Mouse (Mus musculus): ENCODE measurements at regions not wholly inside any gene's neighbourhood (a gene's known extent, or its start where the extent isn't known, plus 50 kb on each side); places are given as distances from the start of the nearest gene placed in this dataset.
A peak's percentile ranks its signal among the peaks of the same experiment; 100 is the strongest.

DNA sequence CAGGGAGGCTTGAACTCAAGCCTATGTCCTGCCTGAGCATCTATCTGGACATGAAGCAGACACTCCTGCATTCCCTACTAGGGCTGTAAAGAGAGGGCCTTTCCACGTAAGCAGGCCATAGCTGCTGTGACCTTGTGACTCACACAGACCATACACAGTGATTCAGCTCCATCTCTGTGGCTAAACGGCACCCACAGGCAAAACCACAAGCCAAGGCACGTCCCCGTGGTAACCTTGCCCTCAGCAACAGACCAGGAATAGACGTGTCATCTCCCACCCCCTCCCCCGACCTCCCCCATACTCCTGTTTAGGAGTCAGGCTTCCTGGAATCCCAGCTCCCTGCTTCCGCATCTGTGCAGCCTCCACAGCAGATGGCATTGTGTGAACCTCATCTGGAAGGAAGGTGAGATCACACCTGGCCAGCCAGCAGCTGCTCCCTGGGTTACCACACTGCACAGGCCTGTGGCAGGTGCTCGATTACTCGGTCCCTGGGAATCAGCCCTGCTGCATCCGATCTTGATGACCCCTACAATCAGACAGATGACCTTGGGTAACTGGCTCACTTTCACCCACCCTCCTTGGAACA lies 79.2 kb upstream of the Hand1 start:
- TF ChIP-seq CTCF (IDR thresholded peaks at IDR 0.05; ENCODE audit: borderline replicate concordance, insufficient read depth, low read length) (no peak), POLR2A (IDR thresholded peaks at IDR 0.05; ENCODE audit: low read depth, low read length) (no peak)

DNA sequence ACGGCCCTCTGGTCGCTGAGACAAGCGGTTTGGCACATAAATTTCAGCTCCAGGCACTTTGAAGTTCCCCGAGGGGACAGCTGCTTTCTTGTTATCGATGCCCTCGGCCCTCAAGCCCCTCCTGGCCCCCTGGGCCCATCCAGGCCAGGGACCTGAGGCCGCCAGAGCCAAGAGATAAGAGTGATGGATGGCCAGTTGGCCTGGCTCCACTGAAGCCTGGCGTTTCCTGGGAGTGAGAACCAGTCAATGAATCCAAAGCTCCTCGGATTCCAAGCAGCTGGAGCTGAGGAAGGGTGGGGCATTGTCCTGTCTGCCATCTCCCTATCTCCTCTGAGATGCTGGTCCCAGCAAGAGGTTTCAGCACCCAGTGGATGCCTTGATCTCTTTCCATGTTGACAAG lies 71.6 kb upstream of the Hand1 start:
- no peak for TF ChIP-seq POLR2A (IDR thresholded peaks at IDR 0.05; ENCODE audit: low read depth, low read length)
- no peak for TF ChIP-seq CTCF (IDR thresholded peaks at IDR 0.05; ENCODE audit: borderline replicate concordance, insufficient read depth, low read length)
- Histone ChIP-seq H3K4me1 (ENCODE audit: control insufficient read depth, insufficient read depth, low read length) (no peaks in the 10 kb centered on the region), H3K4me3 (ENCODE audit: insufficient read depth, low read length) (no peak overlapping the region), H3K27ac (ENCODE audit: insufficient read depth, low read length) (no peak overlapping the region)

More for the DNA sequence above, 79.2 kb upstream of the Hand1 start:
- Histone ChIP-seq H3K4me1 (ENCODE audit: control insufficient read depth, insufficient read depth, low read length) (peaks cover 22% of the 10 kb centered on the region), H3K4me3 (ENCODE audit: insufficient read depth, low read length) (no peak overlapping the region), H3K27ac (ENCODE audit: insufficient read depth, low read length) (peak overlapping the region; percentile 13; the same call in 1 of the 2 replicates)

DNA sequence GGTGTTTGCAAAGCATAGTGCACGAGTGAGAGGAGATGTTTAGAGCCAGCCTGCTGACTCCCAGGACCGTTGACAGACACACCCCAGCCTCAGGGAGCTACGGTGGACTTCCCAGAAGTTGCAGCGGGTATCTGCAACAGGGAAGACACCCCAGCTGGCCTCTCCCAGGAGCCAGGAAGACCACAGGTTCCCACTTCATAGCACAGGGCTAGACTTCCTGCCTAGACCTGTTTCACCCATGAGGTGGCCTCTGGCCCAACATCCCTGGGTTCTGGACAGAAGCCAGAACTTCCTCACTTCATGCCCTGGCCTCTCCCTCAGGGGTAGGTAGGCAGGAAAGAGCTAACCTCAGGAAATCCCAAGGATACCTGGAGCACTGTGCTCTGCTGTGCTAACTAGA lies 66.7 kb upstream of the Hand1 start:
- no peak overlapping the region for H3K27ac ChIP-seq (ENCODE audit: insufficient read depth, low read length)
- H3K4me3 ChIP-seq (ENCODE audit: insufficient read depth, low read length), result no peak overlapping the region
- H3K4me1 ChIP-seq (ENCODE audit: control insufficient read depth, insufficient read depth, low read length), result no peaks in the 10 kb centered on the region
- TF ChIP-seq POLR2A (IDR thresholded peaks at IDR 0.05; ENCODE audit: low read depth, low read length) (no peak), CTCF (IDR thresholded peaks at IDR 0.05; ENCODE audit: borderline replicate concordance, insufficient read depth, low read length) (no peak)

DNA sequence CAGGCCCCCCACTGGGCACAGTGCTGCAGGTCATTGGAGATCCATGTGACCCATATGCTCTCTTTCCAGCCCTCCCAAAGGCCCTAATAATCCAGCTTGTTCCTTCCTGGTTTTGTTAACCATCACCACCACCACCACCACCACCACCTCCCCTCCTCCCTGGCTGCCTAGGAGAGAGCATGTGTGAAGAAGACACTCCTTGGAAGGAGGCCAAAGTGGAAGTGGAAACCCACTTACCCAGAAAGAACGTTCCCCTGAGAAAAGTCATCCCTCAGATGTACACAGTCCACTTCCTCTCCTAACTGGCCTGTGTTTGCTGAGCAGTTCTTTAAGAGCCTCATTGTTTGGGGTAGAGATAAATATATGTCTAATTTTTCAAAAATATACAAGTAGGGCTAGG lies 62.9 kb upstream of the Hand1 start:
- H3K27ac ChIP-seq (ENCODE audit: insufficient read depth, low read length), result no peak overlapping the region
- no peak for TF ChIP-seq CTCF (IDR thresholded peaks at IDR 0.05; ENCODE audit: borderline replicate concordance, insufficient read depth, low read length)
- no peak for TF ChIP-seq POLR2A (IDR thresholded peaks at IDR 0.05; ENCODE audit: low read depth, low read length)

DNA sequence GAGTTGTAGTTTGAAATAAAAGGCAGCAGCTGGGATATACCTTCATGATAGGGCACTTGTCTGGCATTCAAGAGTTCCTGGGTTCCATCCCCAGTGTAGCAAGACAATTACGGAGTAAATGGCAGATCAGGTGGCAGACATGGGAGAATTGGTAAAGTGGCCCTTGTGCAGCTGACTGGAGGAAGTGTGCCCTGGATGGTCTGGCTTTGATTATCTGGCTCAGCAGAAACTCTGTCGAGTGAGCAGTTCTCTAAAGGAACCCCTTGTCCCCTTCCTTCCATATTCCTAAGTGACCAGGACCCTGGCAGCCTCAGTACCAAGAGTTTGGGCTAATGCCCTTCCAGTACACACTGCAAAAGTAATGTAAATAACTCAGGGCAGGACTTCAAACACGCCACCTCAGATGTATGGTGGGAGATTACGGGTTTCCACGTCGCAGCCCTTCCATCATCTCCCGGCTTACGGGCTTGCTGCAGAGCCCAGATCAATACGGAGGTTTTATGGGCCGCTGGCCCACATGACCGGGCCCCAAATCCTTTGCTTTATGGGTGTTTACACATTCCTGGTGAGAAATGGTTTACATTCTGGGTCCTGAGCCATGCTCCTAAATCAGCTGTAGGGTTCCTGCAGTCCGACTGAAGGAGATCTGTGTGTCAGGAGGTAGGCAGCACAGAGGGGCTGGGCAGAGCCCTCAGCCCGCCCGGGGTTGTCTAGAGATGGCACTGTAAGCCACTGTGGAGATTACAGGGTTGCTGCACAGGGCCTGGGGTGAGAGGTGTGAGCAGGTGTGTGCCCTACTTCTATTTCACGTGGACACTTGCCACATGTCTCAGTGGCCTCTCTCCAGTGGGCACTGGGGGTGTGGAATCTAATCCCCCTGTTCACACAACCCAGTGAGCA lies 50.4 kb upstream of the Hand1 start:
- no peak overlapping the region for H3K4me3 ChIP-seq (ENCODE audit: insufficient read depth, low read length)
- H3K4me1 ChIP-seq (ENCODE audit: control insufficient read depth, insufficient read depth, low read length), result no peaks in the 10 kb centered on the region
- no peak overlapping the region for H3K27ac ChIP-seq (ENCODE audit: insufficient read depth, low read length)
- no peak for TF ChIP-seq POLR2A (IDR thresholded peaks at IDR 0.05; ENCODE audit: low read depth, low read length)
- TF ChIP-seq CTCF (IDR thresholded peaks at IDR 0.05; ENCODE audit: borderline replicate concordance, insufficient read depth, low read length), result no peak

More for the DNA sequence above, 62.9 kb upstream of the Hand1 start:
- Histone ChIP-seq H3K4me3 (ENCODE audit: insufficient read depth, low read length) (no peak overlapping the region), H3K4me1 (ENCODE audit: control insufficient read depth, insufficient read depth, low read length) (no peaks in the 10 kb centered on the region)

Measured in embryonic fibroblast, embryonic 13.5 days (primary cell).